Mouse (Mus musculus) embryonic facial prominence, embryonic 11.5 days (tissue): ENCODE data around the gene Gbx2. TPM values are rescaled to one million over a fixed set of nuclear protein-coding genes. Genes with fewer than 3 reads are reported as not detected.

Experiments
- ATAC-seq: fragments of 200-750 bp; cut with Nextera tagmentation; replicated peaks from 2 replicates; pipeline ENCODE4 v1.8.0; 2017; ENCODE audit warnings: low read depth; ENCODE audit not compliant: insufficient number of reproducible peaks, low FRiP score, low TSS enrichment
- DNase-seq: peaks from one replicate; pipeline ENCODE4 v3.0.0-alpha.2; 2015; ENCODE audit warnings: low spot score
- H3K27ac ChIP-seq: fragments of 300-500 bp; sonication (generic); replicated peaks from 2 replicates; pipeline ENCODE4 v1.5.1; 2014; ENCODE audit warnings: mild to moderate bottlenecking, low read depth, low read length, control low read depth
- H3K27me3 ChIP-seq: fragments of 300-500 bp; sonication (generic); 2 replicates; pipeline ENCODE4 v1.6.1; 2014; ENCODE audit warnings: mild to moderate bottlenecking, low read length, moderate library complexity, mixed read lengths; ENCODE audit not compliant: control insufficient read depth, insufficient read depth
- H3K36me3 ChIP-seq: fragments of 300-500 bp; sonication (generic); replicated peaks from 2 replicates; pipeline ENCODE4 v1.6.1; 2014; ENCODE audit warnings: low read depth, mild to moderate bottlenecking, low read length, moderate library complexity, mixed read lengths; ENCODE audit not compliant: control insufficient read depth, insufficient read depth
- H3K4me1 ChIP-seq: fragments of 300-500 bp; sonication (generic); 2 replicates; pipeline ENCODE4 v1.6.1; 2014; ENCODE audit warnings: low read length, mixed read lengths; ENCODE audit not compliant: control insufficient read depth, insufficient read depth
- H3K4me2 ChIP-seq: fragments of 300-500 bp; sonication (generic); 2 replicates; pipeline ENCODE4 v1.6.1; 2014; ENCODE audit warnings: low read depth, mild to moderate bottlenecking, control low read depth, low read length, moderate library complexity
- H3K4me3 ChIP-seq: fragments of 300-500 bp; sonication (generic); 2 replicates; pipeline ENCODE4 v1.5.1; 2014; ENCODE audit warnings: low read depth, low read length, control low read depth
- H3K9ac ChIP-seq: fragments of 300-500 bp; sonication (generic); replicated peaks from 2 replicates; pipeline ENCODE4 v1.6.1; 2014; ENCODE audit warnings: mild to moderate bottlenecking, control low read depth, low read length
- H3K9me3 ChIP-seq: fragments of 300-500 bp; sonication (generic); replicated peaks from 2 replicates; pipeline ENCODE4 v1.6.1; 2016; ENCODE audit warnings: mild to moderate bottlenecking, low read length, inconsistent platforms, mixed read lengths; ENCODE audit not compliant: control insufficient read depth
- WGBS: fragments of 180-500 bp; shearing (Covaris S2); extraction: QIAGEN DNeasy Blood & Tissue Kit; methylation state at CpG from one replicate; pipeline ENCODE4 v1.1.7; 2014; 5-methylcytosine and 5-hydroxymethylcytosine counted together
- polyA plus RNA-seq: library from polyadenylated mRNA; unstranded; fragments of >200 nt; fragmentation: Nextera tagmentation; extraction: Ambion mirVana; gene quantifications from 2 replicates; pipeline ENCODE4 v1.2.1, GENCODE M21; 2014

Gbx2 gene
- polyA plus RNA-seq, 1 experiment from 2014 or later = 7.2 TPM

- Histone ChIP-seq H3K9me3 (no peaks in the 10 kb centered on the region), H3K27ac (no peak overlapping the region), H3K36me3 (no peaks in the 10 kb centered on the region), H3K4me1 (no peaks in the 10 kb centered on the region), H3K4me3 (peak overlapping the region; percentile 59), H3K27me3 (peaks cover 23% of the 10 kb centered on the region), H3K4me2 (peak overlapping the region; percentile 91; the same call in 1 of the 2 replicates), H3K9ac (no peak overlapping the region)
- 21% methylated on average over 9 of the region's 9 CpGs for WGBS
- DNase-seq (no peak), ATAC-seq (no peak)
Observed at GRCm38 (mm10) chr1:89967585-89967984, 36.6 kb upstream of the Gbx2 start.

- H3K27me3 ChIP-seq = peaks cover 16% of the 10 kb centered on the region
- DNase-seq (no peak), ATAC-seq (no peak)
- 70% methylated on average over 12 of the region's 12 CpGs for WGBS
- no peak overlapping the region for H3K9ac ChIP-seq
- no peaks in the 10 kb centered on the region for H3K36me3 ChIP-seq
- no peaks in the 10 kb centered on the region for H3K4me1 ChIP-seq
- no peak overlapping the region for H3K4me2 ChIP-seq
- no peak overlapping the region for H3K27ac ChIP-seq
- no peak overlapping the region for H3K4me3 ChIP-seq
- H3K9me3 ChIP-seq = no peaks in the 10 kb centered on the region
Observed at GRCm38 (mm10) chr1:89964426-89964825, 33.4 kb upstream of the Gbx2 start.

DNA sequence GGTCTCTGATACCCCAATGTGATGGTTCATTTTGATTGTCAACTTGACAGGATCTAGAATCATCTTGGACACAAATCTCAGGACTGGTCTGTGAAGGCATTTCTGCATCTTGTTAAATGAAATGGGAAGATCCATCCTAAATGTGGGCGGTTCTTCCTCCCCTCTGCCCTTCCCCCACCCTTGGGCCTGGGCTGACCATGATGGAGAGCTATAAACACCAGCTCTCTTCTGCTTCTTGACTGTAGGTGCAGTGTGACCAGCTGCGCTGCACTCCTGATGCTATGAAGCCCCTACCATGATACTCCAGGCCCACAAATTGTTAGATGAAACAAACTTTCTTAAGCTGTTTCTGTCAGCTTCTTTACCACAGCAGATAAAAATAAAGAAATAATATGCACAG is 32.3 kb upstream of the Gbx2 start:
- Histone ChIP-seq H3K9me3 (no peaks in the 10 kb centered on the region), H3K27me3 (peaks cover 5% of the 10 kb centered on the region), H3K4me1 (no peaks in the 10 kb centered on the region), H3K4me3 (no peak overlapping the region), H3K36me3 (no peaks in the 10 kb centered on the region), H3K9ac (no peak overlapping the region), H3K4me2 (no peak overlapping the region), H3K27ac (no peak overlapping the region)
- 88% methylated on average over 2 of the region's 2 CpGs for WGBS
- ATAC-seq (no peak), DNase-seq (no peak)

GRCm38 (mm10) chr1:89962092-89962491 is 31.1 kb upstream of the Gbx2 start:
- no peak for ATAC-seq
- Histone ChIP-seq H3K4me2 (no peak overlapping the region), H3K36me3 (no peaks in the 10 kb centered on the region), H3K4me1 (no peaks in the 10 kb centered on the region), H3K9me3 (no peaks in the 10 kb centered on the region), H3K27ac (no peak overlapping the region), H3K9ac (no peak overlapping the region), H3K27me3 (no peaks in the 10 kb centered on the region; the same call in 1 of the 2 replicates), H3K4me3 (no peak overlapping the region)
- 13% methylated on average over 13 of the region's 13 CpGs for WGBS
- no peak for DNase-seq

DNA sequence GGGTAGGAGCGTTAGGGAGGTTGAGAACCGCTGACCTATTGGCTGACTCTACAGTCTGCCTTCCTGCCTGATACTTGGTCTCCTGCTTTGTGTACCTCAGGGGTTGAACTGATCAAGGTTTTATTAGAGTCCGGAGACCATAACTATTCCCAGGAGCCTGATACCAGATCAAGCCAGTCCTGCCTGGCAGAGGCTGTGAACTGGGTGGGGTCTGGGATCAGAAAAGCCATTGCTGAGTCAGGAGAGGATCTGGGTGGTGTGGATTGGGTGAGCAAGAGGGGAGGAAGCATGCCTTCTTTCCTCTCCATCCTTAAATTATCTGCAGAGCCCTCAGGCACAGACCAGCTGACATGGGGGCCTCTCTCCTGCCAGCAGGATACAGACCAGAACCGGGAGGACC is 28.4 kb upstream of the Gbx2 start:
- DNase-seq (no peak), ATAC-seq (no peak)
- Histone ChIP-seq H3K4me3 (no peak overlapping the region), H3K27ac (no peak overlapping the region), H3K9me3 (no peaks in the 10 kb centered on the region), H3K4me2 (no peak overlapping the region), H3K4me1 (no peaks in the 10 kb centered on the region), H3K9ac (no peak overlapping the region), H3K27me3 (no peaks in the 10 kb centered on the region), H3K36me3 (no peaks in the 10 kb centered on the region)
- WGBS = 75% methylated on average over 4 of the region's 4 CpGs

DNA sequence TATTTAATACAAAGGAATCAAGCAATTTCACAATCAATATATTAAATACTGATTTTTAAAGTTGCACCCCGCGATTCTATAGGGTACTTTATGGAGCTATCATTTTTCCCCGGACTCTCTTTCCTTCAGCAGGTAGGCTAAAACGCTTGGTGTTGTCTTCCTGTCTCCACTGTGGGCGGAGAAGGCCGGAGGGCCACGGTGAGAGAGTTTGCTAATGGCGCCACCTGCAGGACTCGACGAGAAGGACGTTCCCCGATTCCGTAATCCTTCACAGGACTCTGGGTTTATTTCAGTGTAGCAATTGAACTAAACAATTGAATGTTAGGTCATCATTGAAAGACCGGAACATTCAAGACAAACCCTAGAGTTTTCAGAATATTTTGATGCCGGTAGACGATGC is 12.2 kb upstream of the Gbx2 start:
- no peaks in the 10 kb centered on the region for H3K36me3 ChIP-seq
- peaks cover 6% of the 10 kb centered on the region for H3K4me1 ChIP-seq
- H3K27me3 ChIP-seq = peaks cover 33% of the 10 kb centered on the region
- H3K27ac ChIP-seq = no peak overlapping the region
- H3K9me3 ChIP-seq = no peaks in the 10 kb centered on the region
- no peak overlapping the region for H3K9ac ChIP-seq
- H3K4me3 ChIP-seq = no peak overlapping the region
- peak; percentile 89 for DNase-seq
- H3K4me2 ChIP-seq = no peak overlapping the region
- 4% methylated on average over 16 of the region's 16 CpGs for WGBS
- ATAC-seq = no peak

DNA sequence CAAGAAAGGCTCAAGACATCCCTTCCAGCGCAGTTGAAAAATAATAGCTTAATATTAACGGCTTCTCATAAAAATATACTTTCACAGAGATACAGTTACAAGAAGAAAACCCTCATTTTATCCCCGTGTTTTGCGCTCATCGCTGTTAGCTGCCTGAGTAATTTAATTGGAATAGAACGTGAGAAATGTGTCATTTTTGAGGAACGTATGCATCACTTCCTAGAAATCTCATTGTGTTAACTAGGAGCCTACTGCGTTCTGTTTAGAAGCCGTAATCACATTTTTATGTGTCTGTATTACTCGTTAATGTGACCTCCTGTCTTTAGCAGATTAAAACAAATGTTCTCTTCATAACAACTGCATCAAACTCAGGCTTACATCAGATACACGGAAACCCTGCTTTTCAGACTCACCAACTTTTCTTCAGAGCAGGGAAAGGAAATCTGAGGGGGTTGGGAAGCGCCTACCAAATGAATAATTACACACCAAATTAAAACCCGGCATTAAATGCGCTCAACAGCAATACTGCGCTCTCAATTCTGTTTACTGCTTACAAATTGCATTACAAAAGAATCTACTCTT is 11.5 kb upstream of the Gbx2 start:
- Histone ChIP-seq H3K9ac (no peak overlapping the region), H3K36me3 (no peaks in the 10 kb centered on the region), H3K9me3 (no peaks in the 10 kb centered on the region), H3K4me1 (peaks cover 6% of the 10 kb centered on the region), H3K4me3 (peak overlapping the region; percentile 27), H3K27ac (no peak overlapping the region), H3K4me2 (peak overlapping the region; percentile 75), H3K27me3 (peaks cover 38% of the 10 kb centered on the region)
- WGBS = 3% methylated on average over 15 of the region's 15 CpGs
- DNase-seq (no peak), ATAC-seq (no peak)

DNA sequence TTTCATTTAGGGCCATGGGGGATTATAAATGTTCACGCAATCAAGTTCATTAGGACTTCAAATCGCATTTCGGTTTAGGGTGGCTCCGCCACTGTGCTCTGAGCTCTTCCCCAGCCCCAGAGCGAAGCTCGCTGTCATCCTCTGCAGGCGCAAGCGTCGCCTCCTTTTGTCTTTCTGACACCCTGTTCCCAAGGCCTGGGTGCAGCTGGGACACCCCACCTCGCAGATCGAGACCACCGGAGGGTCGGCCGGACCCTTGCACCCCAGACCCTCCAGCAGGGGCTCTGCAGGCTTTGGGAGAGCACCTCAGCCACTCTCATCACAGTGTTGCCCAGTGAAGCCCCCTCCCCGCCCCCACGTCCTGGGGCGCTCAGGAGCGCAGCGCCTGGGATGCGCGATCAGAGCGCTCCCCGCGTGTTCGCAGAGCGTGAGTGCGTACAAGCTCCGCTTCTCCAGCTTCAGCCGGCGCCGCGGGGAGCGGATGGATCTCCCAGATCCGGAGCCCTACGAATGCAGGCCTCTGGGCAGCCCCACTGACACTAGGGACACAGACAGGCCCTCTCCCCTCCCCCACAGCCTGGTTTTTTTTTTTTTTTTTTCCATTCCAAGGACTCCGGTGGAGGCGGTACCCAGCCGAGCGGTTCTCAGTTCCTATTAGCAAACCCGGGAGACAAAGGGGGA is 10.9 kb upstream of the Gbx2 start:
- Histone ChIP-seq H3K27ac (no peak overlapping the region), H3K9ac (peak overlapping the region; percentile 47; the same call in 1 of the 2 replicates), H3K9me3 (no peaks in the 10 kb centered on the region), H3K4me1 (peaks cover 6% of the 10 kb centered on the region), H3K4me2 (peak overlapping the region; percentile 75), H3K36me3 (no peaks in the 10 kb centered on the region), H3K27me3 (peaks cover 40% of the 10 kb centered on the region), H3K4me3 (peak overlapping the region; percentile 27)
- peak; percentile 46 for ATAC-seq
- peak; percentile 50 for DNase-seq
- under 1% methylated on average over 40 of the region's 40 CpGs for WGBS
